Mouse (Mus musculus) frontal cortex, postnatal 14 days (tissue): ENCODE data around the gene Sez6l2.
"Not testable (repeated sequence)": the region's sequence is repeated elsewhere in the genome, so short reads cannot be mapped to it uniquely, and the experiment has no call there.

ENCODE experiments used
- DNase-seq, 2 experiments: peaks; one replicate each; pipeline ENCODE4 v3.0.0; 2022; ENCODE audit warnings: low spot score in 2 of 2

Sez6l2 gene

GRCm38 (mm10) chr7:126949793-126950646 lies at the start of gene Sez6l2:
Gene Sez6l2 (plus strand): TSS chr7:126950563.
- peak; percentile 75 to 77 for DNase-seq

GRCm38 (mm10) chr7:126905590-126905989 lies 44.8 kb upstream of the Sez6l2 start:
- DNase-seq: no peak

GRCm38 (mm10) chr7:126914844-126915243 lies 35.5 kb upstream of the Sez6l2 start:
- DNase-seq: no peak

GRCm38 (mm10) chr7:126918356-126918755 lies 32.0 kb upstream of the Sez6l2 start:
- DNase-seq: not testable (repeated sequence)

- no peak for DNase-seq
These were observed 30.4 kb upstream of the Sez6l2 start for GRCm38 (mm10) chr7:126919973-126920372.

- DNase-seq: no peak
These were observed 28.8 kb upstream of the Sez6l2 start for GRCm38 (mm10) chr7:126921563-126921962.

- no peak for DNase-seq
These were observed 27.7 kb upstream of the Sez6l2 start, which contains the start of gene Tmem219 for GRCm38 (mm10) chr7:126922624-126923060. Gene Tmem219 (minus strand): TSS chr7:126922917.

- DNase-seq: no peak
These were observed 26.4 kb upstream of the Sez6l2 start for GRCm38 (mm10) chr7:126923999-126924398.

- DNase-seq: no peak
These were observed 24.1 kb upstream of the Sez6l2 start for GRCm38 (mm10) chr7:126926299-126926698.

GRCm38 (mm10) chr7:126928384-126929037 lies 21.9 kb upstream of the Sez6l2 start, which contains the start of gene Kctd13:
Gene Kctd13 (plus strand): TSS chr7:126928879.
- peak; percentile 72 to 84 for DNase-seq

- no peak for DNase-seq
These were observed 21.3 kb upstream of the Sez6l2 start for GRCm38 (mm10) chr7:126929046-126929445.

GRCm38 (mm10) chr7:126932652-126933051 lies 17.7 kb upstream of the Sez6l2 start:
- no peak for DNase-seq

GRCm38 (mm10) chr7:126941171-126941570 lies 9.2 kb upstream of the Sez6l2 start:
- DNase-seq: no peak

- no peak for DNase-seq
These were observed 8.6 kb upstream of the Sez6l2 start for GRCm38 (mm10) chr7:126941801-126942200.

GRCm38 (mm10) chr7:126946530-126946929 lies 3.8 kb upstream of the Sez6l2 start:
- no peak for DNase-seq

- no peak for DNase-seq
These were observed 1.7 kb upstream of the Sez6l2 start for GRCm38 (mm10) chr7:126948626-126949025.

GRCm38 (mm10) chr7:126949403-126949792 lies 965 bp upstream of the Sez6l2 start, which contains the start of gene Asphd1:
Gene Asphd1 (minus strand): TSS chr7:126949582.
- peak; percentile 62 to 69 for DNase-seq

- DNase-seq: peak in 1 of 2 experiments; percentile 46
These were observed 568 bp downstream of the Sez6l2 start for GRCm38 (mm10) chr7:126950647-126951615.

- no peak for DNase-seq
These were observed 1.4 kb downstream of the Sez6l2 start for GRCm38 (mm10) chr7:126951741-126952140.

GRCm38 (mm10) chr7:126952646-126953045 lies 2.3 kb downstream of the Sez6l2 start:
- no peak for DNase-seq

- DNase-seq: no peak
These were observed 4.8 kb downstream of the Sez6l2 start for GRCm38 (mm10) chr7:126955125-126955524.
